Mouse (Mus musculus) granulocyte monocyte progenitor cell, adult 5-6 weeks (primary cell): ENCODE measurements around the gene Ebf1. TPM values are rescaled to one million over a fixed set of nuclear protein-coding genes. Genes with fewer than 3 reads are reported as not detected.

Source experiments
- ATAC-seq: replicated peaks from 2 replicates; pipeline ENCODE4 v1.8.0; 2016; ENCODE audit warnings: mild to moderate bottlenecking, moderate TSS enrichment, inconsistent platforms; ENCODE audit not compliant: poor library complexity, severe bottlenecking
- total RNA-seq, 2 experiments: library from RNA; stranded (forward) in 1 of 2; stranded (reverse) in 1 of 2; fragments of 200-712, 200-1000 nt in 1 of 2; fragments of >200 nt in 1 of 2; fragmentation: Nextera tagmentation in 1 of 2; gene quantifications; 2 replicates each; pipeline ENCODE4 v1.2.3; 2014 to 2017

Ebf1 gene
- total RNA-seq, 2 experiments from 2014 or later, result not detected

GRCm38 (mm10) chr11:44727821-44728220 is 110.7 kb downstream of the Ebf1 start:
- ATAC-seq, result no peak

GRCm38 (mm10) chr11:44728271-44728670 is 111.2 kb downstream of the Ebf1 start:
- no peak for ATAC-seq

- ATAC-seq, result no peak
Observed at GRCm38 (mm10) chr11:44729931-44730330, 112.8 kb downstream of the Ebf1 start.

GRCm38 (mm10) chr11:44731763-44732162 is 114.6 kb downstream of the Ebf1 start:
- no peak for ATAC-seq

- ATAC-seq, result no peak
Observed at GRCm38 (mm10) chr11:44733276-44733675, 116.2 kb downstream of the Ebf1 start.

- ATAC-seq, result no peak
Observed at GRCm38 (mm10) chr11:44738046-44738445, 120.9 kb downstream of the Ebf1 start.

GRCm38 (mm10) chr11:44738820-44739219 is 121.7 kb downstream of the Ebf1 start:
- ATAC-seq, result no peak

GRCm38 (mm10) chr11:44740278-44741041 is 123.3 kb downstream of the Ebf1 start:
- ATAC-seq, result no peak

GRCm38 (mm10) chr11:44741042-44741491 is 124.0 kb downstream of the Ebf1 start:
- ATAC-seq, result no peak

GRCm38 (mm10) chr11:44744446-44744845 is 127.3 kb downstream of the Ebf1 start:
- ATAC-seq, result no peak

GRCm38 (mm10) chr11:44745946-44746345 is 128.8 kb downstream of the Ebf1 start:
- no peak for ATAC-seq

GRCm38 (mm10) chr11:44746731-44747130 is 129.6 kb downstream of the Ebf1 start:
- ATAC-seq, result no peak

GRCm38 (mm10) chr11:44749309-44749708 is 132.2 kb downstream of the Ebf1 start:
- no peak for ATAC-seq

- no peak for ATAC-seq
Observed at GRCm38 (mm10) chr11:44754336-44754735, 137.2 kb downstream of the Ebf1 start.

GRCm38 (mm10) chr11:44756321-44756720 is 139.2 kb downstream of the Ebf1 start:
- no peak for ATAC-seq

- ATAC-seq, result no peak
Observed at GRCm38 (mm10) chr11:44758857-44759256, 141.7 kb downstream of the Ebf1 start.

GRCm38 (mm10) chr11:44761128-44761996 is 144.2 kb downstream of the Ebf1 start:
- no peak for ATAC-seq

GRCm38 (mm10) chr11:44763992-44764835 is 147.1 kb downstream of the Ebf1 start:
- ATAC-seq, result no peak

- no peak for ATAC-seq
Observed at GRCm38 (mm10) chr11:44764988-44765387, 147.9 kb downstream of the Ebf1 start.

- ATAC-seq, result no peak
Observed at GRCm38 (mm10) chr11:44766246-44766645, 149.1 kb downstream of the Ebf1 start.
